In genomic region chr4:143027292-143027691, GRCm38 (mm10) we compare ENCODE assay signal across 8 mouse cellular contexts.
A peak's percentile ranks its signal among the peaks of the same experiment; 100 is the strongest.
DNase-seq lines count a peak whose midpoint lies in the region; ATAC-seq and TF ChIP-seq lines count a peak whose summit lies in the region.

No protein-coding gene starts in this region.

- DNase-seq in urinary bladder, adult 18-20 months (ENCODE audit: low spot score in 2 of 2), result peak; percentile 33 to 38
- DNase-seq in urinary bladder, postnatal 10 days (ENCODE audit: low spot score), result no peak
- peak; percentile 43 to 68 for DNase-seq in cerebellum, postnatal 4 days (ENCODE audit: low spot score in 2 of 2)
- peak; percentile 62 for DNase-seq in gastrocnemius, adult 2 months
- peak; percentile 70 for DNase-seq in testis, postnatal 10 days (ENCODE audit: low spot score)

- H3K27me3 ChIP-seq in kidney, embryonic 14.5 days (ENCODE audit: control insufficient read depth, insufficient read depth, low read length), result no peaks in the 10 kb centered on the region
- H3K27me3 ChIP-seq in limb, embryonic 13.5 days, result no peaks in the 10 kb centered on the region
- H3K27me3 ChIP-seq in neural tube, embryonic 12.5 days (replicated peaks), result no peaks in the 10 kb centered on the region

- H3K4me3 ChIP-seq in gastrocnemius, adult 2 months, result no peak overlapping the region
- H3K4me3 ChIP-seq in kidney, embryonic 14.5 days (ENCODE audit: low read length), result no peak overlapping the region
- no peak overlapping the region for H3K4me3 ChIP-seq in limb, embryonic 13.5 days
- no peak overlapping the region for H3K4me3 ChIP-seq in neural tube, embryonic 12.5 days

- peaks cover 4% of the 10 kb centered on the region; the same call in 1 of the 2 replicates for H3K9me3 ChIP-seq in kidney, embryonic 14.5 days (ENCODE audit: control insufficient read depth, low read length)
- H3K9me3 ChIP-seq in limb, embryonic 13.5 days, result no peaks in the 10 kb centered on the region
- H3K9me3 ChIP-seq in neural tube, embryonic 12.5 days, result peaks cover 4% of the 10 kb centered on the region; the same call in 1 of the 2 replicates

- no peak overlapping the region for H3K4me2 ChIP-seq in kidney, embryonic 14.5 days (replicated peaks; ENCODE audit: low read depth, low read length)
- H3K4me2 ChIP-seq in limb, embryonic 13.5 days (replicated peaks), result no peak overlapping the region
- H3K4me2 ChIP-seq in neural tube, embryonic 12.5 days (replicated peaks), result no peak overlapping the region

- no peak overlapping the region for H3K27ac ChIP-seq in gastrocnemius, adult 2 months
- no peak overlapping the region for H3K27ac ChIP-seq in kidney, embryonic 14.5 days (ENCODE audit: low read depth, low read length)
- no peak overlapping the region for H3K27ac ChIP-seq in limb, embryonic 13.5 days
- H3K27ac ChIP-seq in neural tube, embryonic 12.5 days, result no peak overlapping the region

- TF ChIP-seq CTCF in gastrocnemius, adult 2 months (IDR thresholded peaks at IDR 0.05), result peak; percentile 94

- no peaks in the 10 kb centered on the region for H3K36me3 ChIP-seq in kidney, embryonic 14.5 days (ENCODE audit: control insufficient read depth, insufficient read depth, low read length)
- no peaks in the 10 kb centered on the region for H3K36me3 ChIP-seq in limb, embryonic 13.5 days
- H3K36me3 ChIP-seq in neural tube, embryonic 12.5 days, result no peaks in the 10 kb centered on the region

- H3K4me1 ChIP-seq in kidney, embryonic 14.5 days (ENCODE audit: control insufficient read depth, insufficient read depth, low read length), result no peaks in the 10 kb centered on the region
- no peaks in the 10 kb centered on the region for H3K4me1 ChIP-seq in limb, embryonic 13.5 days
- no peaks in the 10 kb centered on the region for H3K4me1 ChIP-seq in neural tube, embryonic 12.5 days

- no peak overlapping the region for H3K9ac ChIP-seq in kidney, embryonic 14.5 days (ENCODE audit: low read depth, low read length)
- no peak overlapping the region for H3K9ac ChIP-seq in limb, embryonic 13.5 days
- H3K9ac ChIP-seq in neural tube, embryonic 12.5 days, result no peak overlapping the region

- peak; percentile 54; the same call in 1 of the 2 replicates for ATAC-seq in kidney, embryonic 14.5 days (ENCODE audit: low FRiP score, low TSS enrichment)
- ATAC-seq in limb, embryonic 13.5 days (ENCODE audit: low FRiP score, low read depth), result peak; percentile 61
- peak; percentile 74 for ATAC-seq in neural tube, embryonic 12.5 days (ENCODE audit: low FRiP score, low read depth)

- 8% methylated on average over 5 of the region's 5 CpGs for WGBS in kidney, embryonic 14.5 days
- WGBS in limb, embryonic 13.5 days, result 12% methylated on average over 5 of the region's 5 CpGs
- 11% methylated on average over 5 of the region's 5 CpGs for WGBS in neural tube, embryonic 12.5 days

- intact Hi-C loops in gastrocnemius, adult 2 months (cut with DNase I), result loop anchor here (1.0 to 5.0 kb wide), 2 partner anchors 75 to 211 kb away; no protein-coding TSS in a partner anchor
